Mouse (Mus musculus) gastrocnemius, postnatal 4 days (tissue): ENCODE measurements at regions not wholly inside any gene's neighbourhood (a gene's known extent, or its start where the extent isn't known, plus 50 kb on each side); places are given as distances from the start of the nearest gene placed in this dataset.
A peak's percentile ranks its signal among the peaks of the same experiment; 100 is the strongest.

Experiments
- DNase-seq, 2 experiments: peaks; one replicate each; pipeline ENCODE4 v3.0.0; 2021 to 2022; ENCODE audit warnings: low spot score in 2 of 2, mixed read lengths in 2 of 2

DNA sequence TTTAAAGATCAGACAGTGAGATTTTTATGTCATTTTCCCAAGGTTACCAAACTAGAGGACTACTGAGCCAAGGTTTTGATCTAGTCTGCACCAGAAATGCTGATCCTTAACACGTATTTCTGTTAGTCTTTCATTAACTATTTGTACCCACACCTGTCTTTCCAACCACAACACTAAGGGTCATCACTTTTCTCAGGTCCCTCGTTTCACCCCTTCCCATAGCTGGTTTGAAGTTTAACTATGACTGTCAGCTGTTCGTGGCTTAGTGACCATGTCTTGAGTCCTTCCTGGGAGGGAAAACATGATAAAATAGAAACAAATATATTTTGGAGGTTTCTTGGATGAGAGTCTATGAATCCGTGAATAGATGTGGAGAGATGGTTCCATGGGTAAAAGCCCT lies 99.6 kb upstream of the Gm6657 start:
- no peak for DNase-seq

DNA sequence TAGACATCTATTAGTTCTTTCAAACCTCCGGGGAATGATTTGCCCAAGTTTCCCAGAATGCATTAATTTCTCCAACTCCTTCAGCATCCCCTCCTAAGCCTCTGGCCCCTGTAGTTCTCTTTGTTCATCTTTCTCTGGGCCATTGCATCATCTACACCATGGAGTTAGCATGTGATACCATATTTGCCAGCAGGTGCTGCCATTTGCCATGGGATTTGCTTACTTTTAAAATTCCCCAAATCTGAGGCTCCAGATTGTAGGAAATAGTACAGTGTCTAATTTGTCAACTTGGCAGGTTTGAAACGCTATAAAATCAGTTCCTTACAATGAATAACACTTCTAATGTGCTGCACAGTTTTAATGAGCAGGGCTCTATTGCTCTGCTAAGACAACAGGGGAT lies 98.7 kb upstream of the Gm6657 start:
- DNase-seq: no peak

DNA sequence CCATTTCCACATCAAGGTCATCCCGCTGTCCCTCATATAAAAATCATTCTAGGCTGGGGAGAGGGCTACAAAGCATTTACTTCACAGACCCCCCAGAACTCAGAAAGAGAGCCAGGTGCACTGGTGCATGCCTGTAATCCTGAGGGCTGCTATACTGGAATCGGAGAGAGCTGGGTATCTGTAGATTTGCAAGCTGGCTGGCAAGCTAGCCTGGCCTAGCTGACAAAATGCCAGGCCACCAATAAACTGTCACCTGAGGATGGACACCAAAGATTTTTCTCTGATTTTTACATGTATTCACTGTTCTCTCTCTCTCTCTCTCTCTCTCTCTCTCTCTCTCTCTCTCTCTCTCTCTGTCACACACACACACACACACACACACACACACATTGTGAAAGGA lies 98.1 kb upstream of the Gm6657 start:
- no peak for DNase-seq

DNA sequence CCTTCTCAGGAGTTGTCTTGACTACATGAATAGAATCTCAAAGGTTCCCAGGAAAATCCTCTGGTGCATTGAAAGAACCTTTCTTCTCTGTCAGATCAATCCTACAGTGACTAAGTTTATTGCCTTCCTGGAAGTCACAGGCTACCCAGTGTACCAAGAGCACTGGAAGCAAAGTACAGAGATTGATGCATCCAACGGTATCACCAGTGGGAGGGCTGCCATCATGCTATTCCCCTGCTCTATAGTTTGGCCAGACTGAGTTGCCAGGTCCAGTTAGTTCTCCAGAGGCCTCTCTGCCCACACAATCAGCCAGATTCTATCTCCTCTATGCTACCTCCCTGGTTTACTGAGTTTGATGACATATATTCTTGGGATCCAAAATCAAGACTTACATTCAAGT lies 96.9 kb upstream of the Gm6657 start:
- DNase-seq: no peak

DNA sequence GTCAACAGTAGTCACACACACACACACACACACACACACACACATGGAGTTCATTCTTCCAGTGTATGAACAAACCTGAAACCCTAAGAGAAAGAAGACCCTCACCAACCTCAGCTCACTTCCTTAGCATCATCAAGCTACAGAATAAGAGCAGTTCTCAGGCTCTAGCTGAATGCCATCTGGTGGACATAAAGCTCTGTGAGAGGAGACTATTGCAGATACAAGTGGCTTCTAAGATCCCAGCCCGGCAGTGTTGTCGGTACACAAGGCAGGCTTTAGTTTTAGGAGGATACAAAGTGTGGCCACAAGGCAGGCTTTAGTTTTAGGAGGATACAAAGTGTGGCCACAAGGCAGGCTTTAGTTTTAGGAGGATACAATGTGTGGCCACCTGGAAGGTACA lies 96.3 kb upstream of the Gm6657 start:
- DNase-seq: no peak

DNA sequence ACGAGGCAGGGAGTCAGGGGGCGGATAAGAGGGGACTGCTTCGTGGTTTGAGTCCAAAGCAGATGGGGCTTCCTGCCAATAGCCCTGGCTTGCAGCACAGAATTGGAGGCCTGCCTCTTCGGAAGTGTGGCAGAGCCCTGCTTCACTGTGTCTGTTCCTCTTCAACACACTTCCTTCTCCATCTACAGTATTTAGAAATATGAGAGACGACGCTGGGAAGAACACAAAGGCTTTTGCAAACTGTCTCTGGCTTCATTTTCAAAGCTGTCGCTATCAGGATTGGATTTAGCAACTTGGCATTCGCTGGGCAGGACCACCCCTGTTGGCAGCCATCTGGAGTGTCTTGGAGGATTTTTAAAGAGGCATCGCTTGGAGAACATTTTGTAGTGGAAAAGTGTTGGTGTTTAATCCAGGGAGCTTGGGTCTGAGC lies 95.3 kb upstream of the Gm6657 start:
- DNase-seq: peak in 1 of 2 experiments; percentile 28

DNA sequence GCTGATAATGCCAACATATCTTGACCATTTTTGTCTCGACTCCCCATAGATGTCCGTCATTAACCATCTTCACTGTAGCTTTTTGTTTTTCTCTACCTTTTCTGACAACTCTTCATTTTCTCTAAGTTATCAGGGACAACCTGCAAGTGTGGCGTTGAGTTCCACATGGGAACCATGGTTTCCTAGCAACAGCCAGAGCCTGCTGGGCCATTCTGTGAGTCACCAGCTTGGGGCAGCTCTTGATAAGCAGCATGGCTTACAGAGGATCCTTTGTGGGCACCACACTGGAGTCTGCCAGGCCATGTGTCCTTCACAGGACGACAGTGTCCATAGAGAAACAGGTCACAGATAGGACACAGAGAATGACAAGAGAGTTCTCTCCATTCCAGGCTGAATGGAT lies 94.3 kb upstream of the Gm6657 start:
- no peak for DNase-seq

DNA sequence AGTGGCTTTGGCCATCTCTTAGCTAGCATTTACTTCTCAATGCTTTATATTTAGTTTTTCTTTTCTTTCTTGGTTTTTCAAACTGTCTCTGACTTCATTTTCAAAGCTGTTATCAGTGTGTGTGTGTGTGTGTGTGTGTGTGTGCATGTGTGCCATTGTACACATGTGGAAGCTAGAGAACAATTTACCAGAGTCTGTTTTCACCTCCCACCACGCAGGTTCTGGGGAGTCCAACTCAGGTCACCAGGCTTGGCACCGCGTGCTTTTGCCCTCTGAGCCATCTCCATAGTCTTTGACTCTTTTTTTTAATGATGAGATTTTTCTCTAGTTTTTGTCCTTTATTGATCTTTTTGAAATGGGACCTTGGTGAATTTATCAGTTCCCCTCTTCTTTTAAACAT lies 93.3 kb upstream of the Gm6657 start:
- DNase-seq: no peak

DNA sequence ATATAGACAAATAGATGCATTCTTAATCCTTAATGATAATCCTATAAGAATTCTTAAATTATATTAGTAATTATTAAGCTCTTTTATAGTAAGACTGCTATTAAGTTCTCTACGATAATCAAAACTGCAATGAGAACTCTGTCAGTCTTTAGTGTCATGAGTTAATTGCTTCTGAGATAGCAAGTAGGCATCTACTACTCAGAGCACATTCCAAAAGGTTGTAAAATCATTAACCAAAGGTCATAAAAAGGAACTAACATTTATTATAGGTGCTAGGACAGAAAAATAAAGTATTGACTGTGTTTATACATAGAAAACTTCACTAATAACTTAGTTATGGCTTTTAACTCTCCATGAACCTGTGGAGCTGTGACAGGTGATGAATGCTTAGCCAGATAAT lies 84.1 kb upstream of the Gm6657 start:
- no peak for DNase-seq

DNA sequence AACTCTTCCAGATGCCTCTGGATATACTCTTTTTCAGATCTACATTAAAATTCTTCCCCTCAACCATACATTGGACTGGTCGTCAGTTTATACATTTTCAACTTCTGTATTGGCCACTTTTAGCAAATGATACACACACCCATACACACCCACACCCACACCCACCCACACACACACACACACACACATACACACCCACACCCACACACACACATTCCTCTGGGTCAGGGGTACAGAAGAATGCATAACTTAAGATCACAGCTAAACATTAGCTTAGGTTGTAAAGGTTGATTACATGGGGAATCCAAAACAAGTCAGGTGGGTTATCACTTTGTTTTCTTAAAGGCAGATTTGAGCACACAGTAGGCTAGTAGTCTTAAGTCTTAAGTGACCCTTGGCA lies 75.9 kb upstream of the Gm6657 start:
- DNase-seq: no peak

DNA sequence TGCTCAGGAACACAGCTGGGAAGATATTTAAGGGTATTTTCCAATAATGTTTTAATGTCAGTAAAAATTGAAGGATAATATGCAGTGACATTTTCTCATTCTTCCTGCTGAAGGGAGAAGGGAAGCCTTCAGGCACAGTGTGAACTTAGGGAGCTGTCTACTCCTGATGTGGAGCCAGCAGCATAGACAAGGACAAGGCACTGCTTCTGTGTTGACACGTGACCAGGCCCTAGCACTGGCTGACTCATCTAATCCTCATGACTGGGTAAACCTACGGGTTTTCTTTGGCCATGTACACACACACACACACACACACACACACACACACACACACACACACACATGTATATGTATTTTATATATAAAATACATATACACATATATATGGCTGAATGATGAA lies 74.8 kb upstream of the Gm6657 start:
- DNase-seq: no peak

DNA sequence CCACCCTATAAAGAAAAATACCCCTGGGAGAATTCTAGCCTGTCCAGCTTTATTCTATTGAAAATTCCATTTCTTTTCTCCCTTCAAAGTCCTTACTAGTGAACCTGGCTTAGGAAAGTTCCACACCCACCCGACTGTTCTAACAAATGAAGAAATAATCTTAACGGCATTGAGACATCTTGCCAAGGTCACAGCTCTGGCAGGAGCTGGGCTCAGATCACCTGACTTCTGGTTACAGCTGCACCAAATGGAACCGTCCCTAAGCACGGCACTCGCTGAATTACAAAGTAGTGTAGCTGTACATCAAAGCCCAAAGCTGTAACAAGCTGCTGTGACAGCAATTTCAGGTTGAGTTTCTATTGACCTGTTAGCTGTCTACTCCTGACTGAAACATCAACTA lies 74.2 kb upstream of the Gm6657 start:
- no peak for DNase-seq

DNA sequence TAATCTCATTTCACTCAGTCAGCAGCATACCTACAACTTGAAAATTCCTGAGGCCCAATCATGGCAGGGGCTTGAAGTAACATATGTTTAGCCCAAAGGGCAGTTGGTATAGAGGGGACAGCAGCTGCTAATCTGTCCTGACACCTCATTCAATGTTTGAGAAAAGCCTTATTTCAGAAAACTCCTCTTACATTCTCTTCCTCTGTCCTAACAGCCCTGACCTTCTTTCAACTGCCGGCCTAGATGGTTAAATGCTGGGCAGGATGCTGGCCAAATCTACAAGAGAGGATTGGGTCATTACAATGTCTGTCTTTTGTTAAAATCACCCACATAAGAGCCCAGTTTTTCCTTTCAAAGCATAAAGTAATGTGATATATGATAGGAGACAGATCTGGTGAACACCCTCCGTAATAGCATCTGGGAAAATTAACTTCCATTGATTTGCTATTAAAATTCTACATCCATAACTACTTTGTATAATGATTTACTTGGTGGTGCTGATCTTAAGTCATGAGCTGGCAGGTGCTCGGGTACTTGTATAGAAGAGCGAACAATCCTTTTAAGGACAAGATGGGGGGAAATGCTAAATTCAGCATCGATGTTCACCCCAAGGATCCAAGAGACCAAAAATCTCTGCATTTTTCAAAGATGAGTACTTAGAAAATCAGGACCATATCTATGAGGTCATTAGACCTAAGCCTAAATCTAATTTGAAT lies 64.8 kb upstream of the Gm6657 start:
- no peak for DNase-seq

DNA sequence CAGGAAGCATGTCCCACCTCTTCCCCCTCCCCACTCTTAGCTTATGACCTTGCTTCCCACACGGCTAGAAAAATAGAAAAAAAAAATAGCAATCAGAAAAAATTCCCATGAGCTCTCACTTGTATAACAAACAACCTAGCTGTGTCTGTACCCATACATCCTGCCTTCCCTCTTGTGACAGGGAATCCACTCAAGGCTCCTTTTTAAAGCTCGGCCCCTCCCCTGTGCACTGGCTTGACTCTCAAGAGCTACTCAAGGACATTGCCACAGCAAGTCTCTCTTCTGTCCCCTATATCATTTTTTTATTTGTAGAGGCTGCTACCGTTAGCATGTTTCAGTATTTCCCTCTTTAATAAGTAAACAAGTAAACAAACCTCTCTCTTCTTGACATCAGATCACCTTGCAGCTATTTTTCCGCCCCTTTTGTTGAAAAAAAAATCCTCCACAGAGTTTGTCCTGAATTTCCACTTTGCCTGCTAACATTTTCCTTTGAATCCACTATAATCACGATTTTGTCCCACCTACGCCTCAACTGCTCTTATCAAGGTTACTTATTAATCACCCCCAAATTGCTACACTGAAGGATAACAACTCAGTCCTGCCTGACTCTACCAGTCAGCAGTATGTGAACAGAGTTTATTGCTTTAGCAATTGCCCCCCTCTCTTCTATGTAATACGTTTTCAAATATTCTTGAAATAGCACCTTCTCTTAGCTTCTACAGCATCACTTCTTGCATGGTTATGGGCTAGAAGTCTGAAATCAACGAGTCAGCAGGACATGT lies 61.8 kb upstream of the Gm6657 start:
- DNase-seq: no peak

DNA sequence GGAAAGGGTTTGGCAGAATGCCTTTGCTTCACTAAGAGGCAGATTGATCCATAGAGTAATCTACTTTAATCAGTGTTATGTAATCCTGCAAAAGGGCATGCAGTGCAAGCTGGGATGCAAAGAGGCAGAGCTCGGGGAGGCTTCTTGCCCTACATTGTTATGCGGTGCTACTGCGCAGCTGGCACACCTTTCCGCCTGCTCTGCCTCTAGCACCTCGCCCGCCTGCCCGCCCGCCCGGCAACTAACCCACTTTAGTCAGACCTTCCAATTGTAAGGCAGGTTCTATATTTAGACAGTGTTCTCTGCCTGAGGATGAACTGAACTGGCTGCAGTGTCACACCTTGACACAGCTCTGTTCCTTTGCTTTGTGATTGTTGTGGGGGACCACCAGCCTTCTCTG lies 60.7 kb upstream of the Gm6657 start:
- no peak for DNase-seq

DNA sequence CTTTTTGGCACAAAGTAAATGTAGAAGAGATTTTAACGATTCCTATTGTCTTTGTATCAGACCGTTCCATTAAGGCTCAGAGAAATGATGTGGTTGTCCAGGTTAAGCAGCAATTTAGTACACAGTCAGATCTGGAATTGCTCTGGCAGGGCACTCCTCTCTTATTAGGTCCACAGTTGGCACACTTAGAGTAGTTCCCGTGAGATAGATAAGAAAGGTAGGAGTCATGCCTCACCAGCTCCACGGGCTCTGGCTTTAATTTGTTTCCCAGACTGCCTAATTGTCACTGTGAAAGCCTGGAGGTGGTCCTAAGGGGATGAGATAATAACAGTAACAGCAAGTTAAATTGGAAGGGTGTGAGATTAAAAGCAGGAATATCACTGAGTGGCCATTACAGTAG lies 60.1 kb upstream of the Gm6657 start:
- DNase-seq: no peak

DNA sequence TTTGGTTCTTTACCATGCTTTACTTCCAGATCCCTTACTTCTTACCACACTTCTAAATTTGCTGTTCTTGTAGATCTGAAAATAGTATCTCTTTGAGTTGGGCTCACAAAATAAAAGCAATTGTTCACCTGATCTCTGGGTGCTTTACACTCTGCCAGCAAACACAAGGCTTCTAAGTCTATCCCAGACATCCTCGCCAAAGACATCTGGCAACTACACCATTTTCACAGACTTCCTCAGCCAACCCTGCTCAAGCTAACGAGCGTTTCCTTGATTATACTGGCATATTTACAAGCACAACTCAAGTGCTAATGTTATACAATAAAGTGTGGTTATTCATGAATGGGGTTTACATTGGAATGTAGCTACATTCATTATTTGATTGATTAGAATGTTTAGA lies 56.8 kb upstream of the Gm6657 start:
- no peak for DNase-seq

DNA sequence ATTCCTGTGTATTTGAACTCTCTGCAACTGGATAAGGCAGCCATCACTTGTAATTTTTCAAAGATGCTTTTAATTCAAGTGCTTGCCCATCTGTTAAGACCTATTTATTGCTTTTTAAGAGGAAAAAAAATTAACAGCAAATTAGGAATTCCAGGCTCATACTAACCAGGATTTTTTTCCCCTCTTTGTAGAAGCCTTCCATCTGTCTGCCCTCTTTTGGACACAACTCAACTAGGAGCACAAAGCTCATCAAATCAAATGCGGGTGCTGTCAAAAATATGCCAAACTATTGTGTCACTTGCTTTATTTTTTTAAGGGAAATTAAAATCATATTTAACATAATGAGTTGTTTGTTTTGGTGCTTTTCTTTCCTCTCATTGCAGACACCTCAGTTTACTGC lies 55.6 kb upstream of the Gm6657 start:
- DNase-seq: no peak
